Mouse (Mus musculus) midbrain, embryonic 10.5 days (tissue): ENCODE results near the gene Angel1. TPM values are rescaled to one million over a fixed set of nuclear protein-coding genes. Genes with fewer than 3 reads are reported as not detected.

ENCODE experiments used
- DNase-seq: peaks from one replicate; pipeline ENCODE4 v3.0.0-alpha.2; 2017; ENCODE audit warnings: low spot score
- H3K27ac ChIP-seq: fragments of 300-500 bp; sonication (generic); replicated peaks from 2 replicates; pipeline ENCODE4 v1.5.1; 2016; ENCODE audit warnings: mild to moderate bottlenecking
- H3K27me3 ChIP-seq: fragments of 300-500 bp; sonication (generic); 2 replicates; pipeline ENCODE4 v1.6.1; 2016; ENCODE audit warnings: low read depth, mild to moderate bottlenecking; ENCODE audit not compliant: poor library complexity, severe bottlenecking
- H3K36me3 ChIP-seq: fragments of 300-500 bp; sonication (generic); 2 replicates; pipeline ENCODE4 v1.6.1; 2016; ENCODE audit warnings: mild to moderate bottlenecking, moderate library complexity
- H3K4me1 ChIP-seq: fragments of 300-500 bp; sonication (generic); 2 replicates; pipeline ENCODE4 v1.6.1; 2016
- H3K4me3 ChIP-seq: fragments of 300-500 bp; sonication (generic); 2 replicates; pipeline ENCODE4 v1.5.1; 2016; ENCODE audit warnings: mild to moderate bottlenecking, moderate library complexity
- H3K9me3 ChIP-seq: fragments of 300-500 bp; sonication (generic); replicated peaks from 2 replicates; pipeline ENCODE4 v1.6.1; 2016; ENCODE audit warnings: mild to moderate bottlenecking
- WGBS: fragments of 180-500 bp; shearing (Covaris S2); methylation state at CpG from one replicate; pipeline ENCODE4 v1.1.7; 2016; 5-methylcytosine and 5-hydroxymethylcytosine counted together
- polyA plus RNA-seq: library from polyadenylated mRNA; unstranded; fragments of >200 nt; fragmentation: Nextera tagmentation; extraction: Ambion mirVana; gene quantifications from 2 replicates; pipeline ENCODE4 v1.2.1, GENCODE M21; 2016

The Angel1 gene
- polyA plus RNA-seq, 1 experiment from 2014 or later, result 14.4 TPM

DNA sequence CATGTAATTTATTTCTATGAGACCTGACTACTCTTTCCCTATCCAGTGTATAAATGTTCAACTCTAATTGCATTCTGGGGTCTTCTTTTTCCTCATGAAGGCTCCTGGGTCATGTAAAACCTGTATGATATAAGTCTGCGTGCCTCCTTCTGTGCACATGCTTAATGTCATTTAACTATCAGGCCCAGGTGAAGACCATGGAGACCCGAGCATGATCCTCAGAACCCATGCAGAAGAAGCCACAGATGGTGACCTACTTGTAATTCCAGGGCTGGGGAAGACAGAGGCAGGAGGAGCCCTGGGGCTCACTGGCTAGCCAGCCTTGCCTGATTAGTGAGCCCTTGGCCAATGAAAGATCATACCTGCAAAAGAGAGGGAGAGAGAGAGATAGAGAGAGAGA, 65.8 kb downstream of the Angel1 start:
- no peaks in the 10 kb centered on the region for H3K36me3 ChIP-seq
- no peak for DNase-seq
- WGBS, result 85% methylated on average over 2 of the region's 2 CpGs

GRCm38 (mm10) chr12:86659447-86659968, 66.8 kb downstream of the Angel1 start:
- peaks cover 3% of the 10 kb centered on the region; the same call in 1 of the 2 replicates for H3K27me3 ChIP-seq
- peak overlapping the region; percentile 79 for H3K27ac ChIP-seq
- H3K4me1 ChIP-seq, result peaks cover 23% of the 10 kb centered on the region
- peak; percentile 31 for DNase-seq
- H3K9me3 ChIP-seq, result no peaks in the 10 kb centered on the region
- WGBS, result 35% methylated on average over 6 of the region's 6 CpGs
- H3K4me3 ChIP-seq, result no peak overlapping the region
- H3K36me3 ChIP-seq, result no peaks in the 10 kb centered on the region

More for the DNA sequence above, 65.8 kb downstream of the Angel1 start:
- H3K4me3 ChIP-seq, result no peak overlapping the region
- peaks cover 18% of the 10 kb centered on the region for H3K4me1 ChIP-seq
- no peak overlapping the region; the same call in 1 of the 2 replicates for H3K27ac ChIP-seq
- H3K9me3 ChIP-seq, result no peaks in the 10 kb centered on the region
- H3K27me3 ChIP-seq, result no peaks in the 10 kb centered on the region

GRCm38 (mm10) chr12:86652570-86653041, 73.7 kb downstream of the Angel1 start:
- peaks cover 4% of the 10 kb centered on the region; the same call in 1 of the 2 replicates for H3K27me3 ChIP-seq
- no peaks in the 10 kb centered on the region for H3K36me3 ChIP-seq
- 81% methylated on average over 4 of the region's 4 CpGs for WGBS
- no peak overlapping the region for H3K4me3 ChIP-seq
- 0 out of 2 replicates have a peak overlapping the region, but pooled peaks have one; percentile 13 for H3K27ac ChIP-seq
- DNase-seq, result no peak
- peaks cover 23% of the 10 kb centered on the region for H3K4me1 ChIP-seq
- no peaks in the 10 kb centered on the region for H3K9me3 ChIP-seq

- H3K9me3 ChIP-seq, result no peaks in the 10 kb centered on the region
- no peak overlapping the region for H3K27ac ChIP-seq
- no peak overlapping the region for H3K4me3 ChIP-seq
- H3K4me1 ChIP-seq, result peaks cover 35% of the 10 kb centered on the region
- no peaks in the 10 kb centered on the region for H3K36me3 ChIP-seq
- H3K27me3 ChIP-seq, result peaks cover 4% of the 10 kb centered on the region; the same call in 1 of the 2 replicates
- 86% methylated on average over 8 of the region's 8 CpGs for WGBS
- no peak for DNase-seq
Observed at GRCm38 (mm10) chr12:86651301-86651860, 74.9 kb downstream of the Angel1 start.

Other genes starting within 250 kb of the Angel1 start
- gene Vash1, start 47.8 kb downstream of the Angel1 start, polyA plus RNA-seq, result 17.5 and 22.3 TPM in 2 replicates
- gene Lrrc74a, start 7.9 kb upstream of the Angel1 start, polyA plus RNA-seq, result not detected in 2 replicates
- 28.6 and 39.6 TPM in 2 replicates for gene Irf2bpl, start 158.3 kb upstream of the Angel1 start, polyA plus RNA-seq
- 33.2 and 35.5 TPM in 2 replicates for gene Cipc, start 220.6 kb upstream of the Angel1 start, polyA plus RNA-seq